Mouse (Mus musculus) E14TG2a.4 (cell line): ENCODE measurements around the gene Mre11a.

Experiments used
- H3K27me3 ChIP-seq: 2 replicates; pipeline ENCODE4 v1.6.1; 2014; ENCODE audit warnings: low read length, control low read depth; ENCODE audit not compliant: insufficient read depth
- H3K36me3 ChIP-seq: 2 replicates; pipeline ENCODE4 v1.6.1; 2014; ENCODE audit warnings: low read length, control low read depth; ENCODE audit not compliant: insufficient read depth
- H3K4me1 ChIP-seq: replicated peaks from 2 replicates; pipeline ENCODE4 v1.6.1; 2014; ENCODE audit warnings: low read depth, low read length, control low read depth
- H3K4me3 ChIP-seq: replicated peaks from 2 replicates; pipeline ENCODE4 v1.5.1; 2014; ENCODE audit warnings: mild to moderate bottlenecking, low read length
- H3K9me3 ChIP-seq: 2 replicates; pipeline ENCODE4 v1.6.1; 2014; ENCODE audit warnings: low read length, control low read depth
- CTCF ChIP-seq: conservative IDR thresholded peaks from 2 replicates; pipeline ENCODE4 v1.5.1; 2014; ENCODE audit warnings: low read length
- NANOG ChIP-seq: IDR thresholded peaks from 2 replicates; pipeline ENCODE4 v1.6.1; 2014; ENCODE audit warnings: borderline replicate concordance, low read length, mixed read lengths
- POU5F1 ChIP-seq: IDR thresholded peaks from 2 replicates; pipeline ENCODE4 v1.6.1; 2014; ENCODE audit warnings: low read length, borderline replicate concordance

The Mre11a gene

GRCm38 (mm10) chr9:14856922-14857654 lies 72.6 kb downstream of the Mre11a start:
- H3K4me1 ChIP-seq: peaks cover 43% of the 10 kb centered on the region
- peaks cover 61% of the 10 kb centered on the region for H3K27me3 ChIP-seq
- TF ChIP-seq CTCF (no peak), POU5F1 (no peak), NANOG (no peak)
- H3K36me3 ChIP-seq: no peaks in the 10 kb centered on the region
- no peaks in the 10 kb centered on the region for H3K9me3 ChIP-seq
- no peak overlapping the region for H3K4me3 ChIP-seq

- peaks cover 54% of the 10 kb centered on the region for H3K4me1 ChIP-seq
- no peak for TF ChIP-seq POU5F1
- TF ChIP-seq CTCF: no peak
- no peak for TF ChIP-seq NANOG
- H3K27me3 ChIP-seq: peaks cover 73% of the 10 kb centered on the region
- H3K36me3 ChIP-seq: no peaks in the 10 kb centered on the region
- H3K9me3 ChIP-seq: no peaks in the 10 kb centered on the region
- no peak overlapping the region for H3K4me3 ChIP-seq
Measured at GRCm38 (mm10) chr9:14858170-14858706, 73.8 kb downstream of the Mre11a start.

- Histone ChIP-seq H3K36me3 (no peaks in the 10 kb centered on the region), H3K27me3 (peaks cover 78% of the 10 kb centered on the region), H3K4me1 (peaks cover 55% of the 10 kb centered on the region), H3K4me3 (no peak overlapping the region), H3K9me3 (no peaks in the 10 kb centered on the region)
- no peak for TF ChIP-seq NANOG
- TF ChIP-seq CTCF: no peak
- TF ChIP-seq POU5F1: no peak
Measured at GRCm38 (mm10) chr9:14858782-14859181, 74.3 kb downstream of the Mre11a start.

GRCm38 (mm10) chr9:14859868-14860639 lies 75.6 kb downstream of the Mre11a start, which contains the start of gene Gpr83:
Gene Gpr83, plus strand, starts transcription at chr9:14860210.
- Histone ChIP-seq H3K4me1 (peaks cover 47% of the 10 kb centered on the region), H3K4me3 (peak within 1 kb of the TSS; percentile 76), H3K27me3 (peaks cover 88% of the 10 kb centered on the region), H3K36me3 (no peaks in the 10 kb centered on the region), H3K9me3 (no peaks in the 10 kb centered on the region)
- TF ChIP-seq NANOG: no peak
- TF ChIP-seq POU5F1: no peak
- TF ChIP-seq CTCF: no peak

- Histone ChIP-seq H3K4me1 (peaks cover 43% of the 10 kb centered on the region), H3K4me3 (no peak overlapping the region), H3K27me3 (peaks cover 91% of the 10 kb centered on the region), H3K36me3 (no peaks in the 10 kb centered on the region), H3K9me3 (no peaks in the 10 kb centered on the region)
- TF ChIP-seq CTCF (no peak), POU5F1 (no peak), NANOG (no peak)
Measured at GRCm38 (mm10) chr9:14863126-14863525, 78.7 kb downstream of the Mre11a start.

GRCm38 (mm10) chr9:14864726-14865125 lies 80.3 kb downstream of the Mre11a start:
- no peaks in the 10 kb centered on the region for H3K9me3 ChIP-seq
- TF ChIP-seq NANOG (no peak), CTCF (no peak), POU5F1 (no peak)
- H3K4me1 ChIP-seq: peaks cover 41% of the 10 kb centered on the region
- peaks cover 84% of the 10 kb centered on the region for H3K27me3 ChIP-seq
- H3K36me3 ChIP-seq: no peaks in the 10 kb centered on the region
- H3K4me3 ChIP-seq: no peak overlapping the region

- TF ChIP-seq POU5F1 (no peak), CTCF (peak; percentile 76)
- Histone ChIP-seq H3K36me3 (no peaks in the 10 kb centered on the region), H3K9me3 (no peaks in the 10 kb centered on the region), H3K4me1 (peaks cover 34% of the 10 kb centered on the region), H3K27me3 (peaks cover 81% of the 10 kb centered on the region), H3K4me3 (no peak overlapping the region)
Measured at GRCm38 (mm10) chr9:14866957-14867356, 82.5 kb downstream of the Mre11a start.

GRCm38 (mm10) chr9:14868326-14868725 lies 83.9 kb downstream of the Mre11a start:
- TF ChIP-seq POU5F1 (no peak), NANOG (no peak), CTCF (no peak)
- H3K4me3 ChIP-seq: no peak overlapping the region

More at GRCm38 (mm10) chr9:14868326-14868725, 83.9 kb downstream of the Mre11a start:
- H3K27me3 ChIP-seq: peaks cover 76% of the 10 kb centered on the region
- H3K4me1 ChIP-seq: peaks cover 29% of the 10 kb centered on the region
- H3K36me3 ChIP-seq: no peaks in the 10 kb centered on the region
- no peaks in the 10 kb centered on the region for H3K9me3 ChIP-seq
